Mouse (Mus musculus) lung, embryonic 14.5 days (tissue): ENCODE results near the gene Il31. TPM values are rescaled to one million over a fixed set of nuclear protein-coding genes. Genes with fewer than 3 reads are reported as not detected.

Experiments
- ATAC-seq: fragments of 200-750 bp; cut with Nextera tagmentation; 2 replicates; pipeline ENCODE4 v1.8.0; 2017; ENCODE audit warnings: mild to moderate bottlenecking, moderate TSS enrichment, moderate library complexity; ENCODE audit not compliant: insufficient read depth
- DNase-seq: peaks from one replicate; pipeline ENCODE4 v3.0.0-alpha.2; 2015
- H3K27ac ChIP-seq: fragments of 300-500 bp; sonication (generic); 2 replicates; pipeline ENCODE4 v1.5.1; 2014; ENCODE audit warnings: low read depth, mild to moderate bottlenecking, moderate library complexity
- H3K27me3 ChIP-seq: fragments of 300-500 bp; sonication (generic); 2 replicates; pipeline ENCODE4 v1.6.1; 2014; ENCODE audit warnings: low read length, control low read depth; ENCODE audit not compliant: insufficient read depth
- H3K36me3 ChIP-seq: fragments of 300-500 bp; sonication (generic); 2 replicates; pipeline ENCODE4 v1.6.1; 2014; ENCODE audit warnings: control low read depth; ENCODE audit not compliant: insufficient read depth
- H3K4me1 ChIP-seq: fragments of 300-500 bp; sonication (generic); 2 replicates; pipeline ENCODE4 v1.6.1; 2014; ENCODE audit warnings: antibody characterized with exemption, control low read depth; ENCODE audit not compliant: insufficient read depth
- H3K4me2 ChIP-seq: fragments of 300-500 bp; sonication (generic); 2 replicates; pipeline ENCODE4 v1.6.1; 2014; ENCODE audit warnings: mild to moderate bottlenecking
- H3K4me3 ChIP-seq: fragments of 300-500 bp; sonication (generic); 2 replicates; pipeline ENCODE4 v1.5.1; 2014; ENCODE audit warnings: low read depth, low read length
- H3K9ac ChIP-seq: fragments of 300-500 bp; sonication (generic); 2 replicates; pipeline ENCODE4 v1.6.1; 2014
- H3K9me3 ChIP-seq: fragments of 300-500 bp; sonication (generic); 2 replicates; pipeline ENCODE4 v1.6.1; 2016; ENCODE audit warnings: low read depth, low read length, control low read depth
- CTCF ChIP-seq: IDR thresholded peaks from 2 replicates; pipeline ENCODE4 v1.5.1; 2016; ENCODE audit warnings: antibody characterized with exemption, low read depth
- WGBS: fragments of 180-500 bp; shearing (Covaris S2); extraction: QIAGEN DNeasy Blood & Tissue Kit; methylation state at CpG from one replicate; pipeline ENCODE4 v1.1.7; 2014; 5-methylcytosine and 5-hydroxymethylcytosine counted together
- polyA plus RNA-seq: library from polyadenylated mRNA; unstranded; fragments of >200 nt; fragmentation: Nextera tagmentation; extraction: Ambion mirVana; gene quantifications from 2 replicates; pipeline ENCODE4 v1.2.1, GENCODE M21; 2014

Il31 gene
- polyA plus RNA-seq, 1 experiment from 2014 or later: not detected

GRCm38 (mm10) chr5:123510160-123510559, 20.9 kb upstream of the Il31 start, which contains the start of gene B3gnt4:
Gene B3gnt4, plus strand, starts transcription at chr5:123510460.
- H3K27me3 ChIP-seq: peaks cover 22% of the 10 kb centered on the region; the same call in 1 of the 2 replicates
- peaks cover 22% of the 10 kb centered on the region for H3K36me3 ChIP-seq
- WGBS: 83% methylated on average over 5 of the region's 5 CpGs
- peaks cover 6% of the 10 kb centered on the region; the same call in 1 of the 2 replicates for H3K4me1 ChIP-seq
- H3K4me2 ChIP-seq: no peak within 1 kb of the TSS
- H3K4me3 ChIP-seq: no peak within 1 kb of the TSS
- TF ChIP-seq CTCF: no peak
- ATAC-seq: no peak
- DNase-seq: no peak
- no peaks in the 10 kb centered on the region for H3K9me3 ChIP-seq
- no peak within 1 kb of the TSS for H3K9ac ChIP-seq
- H3K27ac ChIP-seq: no peak within 1 kb of the TSS

- ATAC-seq: no peak
- H3K4me1 ChIP-seq: peaks cover 6% of the 10 kb centered on the region; the same call in 1 of the 2 replicates
- DNase-seq: peak; percentile 37
- peaks cover 22% of the 10 kb centered on the region; the same call in 1 of the 2 replicates for H3K27me3 ChIP-seq
- 10% methylated on average over 12 of the region's 12 CpGs for WGBS
- H3K9ac ChIP-seq: peak overlapping the region; percentile 48; the same call in 1 of the 2 replicates
- peak overlapping the region; percentile 52 for H3K4me3 ChIP-seq
- TF ChIP-seq CTCF: no peak
- peak overlapping the region; percentile 89 for H3K4me2 ChIP-seq
- H3K36me3 ChIP-seq: peaks cover 14% of the 10 kb centered on the region; the same call in 1 of the 2 replicates
- H3K27ac ChIP-seq: no peak overlapping the region
- H3K9me3 ChIP-seq: no peaks in the 10 kb centered on the region
Observed at GRCm38 (mm10) chr5:123508921-123509320, 19.6 kb upstream of the Il31 start.

GRCm38 (mm10) chr5:123507936-123508723, 18.8 kb upstream of the Il31 start:
- WGBS: 1% methylated on average over 59 of the region's 59 CpGs
- Histone ChIP-seq H3K4me2 (peak overlapping the region; percentile 89), H3K4me3 (peak overlapping the region; percentile 52), H3K27me3 (peaks cover 22% of the 10 kb centered on the region; the same call in 1 of the 2 replicates), H3K9me3 (no peaks in the 10 kb centered on the region), H3K4me1 (peaks cover 6% of the 10 kb centered on the region; the same call in 1 of the 2 replicates), H3K9ac (peak overlapping the region; percentile 48), H3K27ac (no peak overlapping the region), H3K36me3 (peaks cover 14% of the 10 kb centered on the region; the same call in 1 of the 2 replicates)
- DNase-seq: peak; percentile 96
- TF ChIP-seq CTCF: peak; percentile 50
- ATAC-seq: peak; percentile 94

- 47% methylated on average over 4 of the region's 4 CpGs for WGBS
- ATAC-seq (no peak), DNase-seq (no peak)
- Histone ChIP-seq H3K4me3 (no peak overlapping the region), H3K4me2 (no peak overlapping the region), H3K9ac (no peak overlapping the region), H3K9me3 (no peaks in the 10 kb centered on the region), H3K27me3 (0 out of 2 replicates have a peak, but pooled peaks cover under 1% of the 10 kb centered on the region), H3K4me1 (no peaks in the 10 kb centered on the region), H3K27ac (no peak overlapping the region), H3K36me3 (no peaks in the 10 kb centered on the region)
- no peak for TF ChIP-seq CTCF
Observed at GRCm38 (mm10) chr5:123501973-123502372, 12.7 kb upstream of the Il31 start.

GRCm38 (mm10) chr5:123499717-123500116, 10.4 kb upstream of the Il31 start:
- Histone ChIP-seq H3K4me3 (no peak overlapping the region), H3K9me3 (no peaks in the 10 kb centered on the region), H3K4me1 (no peaks in the 10 kb centered on the region), H3K4me2 (no peak overlapping the region), H3K36me3 (no peaks in the 10 kb centered on the region), H3K27me3 (no peaks in the 10 kb centered on the region), H3K27ac (no peak overlapping the region), H3K9ac (no peak overlapping the region)
- ATAC-seq (no peak), DNase-seq (peak; percentile 17)
- TF ChIP-seq CTCF: peak; percentile 48
- 39% methylated on average over 4 of the region's 4 CpGs for WGBS

- H3K4me3 ChIP-seq: no peak overlapping the region
- H3K36me3 ChIP-seq: no peaks in the 10 kb centered on the region
- ATAC-seq (no peak), DNase-seq (no peak)
- WGBS: 55% methylated on average over 9 of the region's 9 CpGs
- TF ChIP-seq CTCF: no peak
- no peak overlapping the region for H3K4me2 ChIP-seq
- H3K27me3 ChIP-seq: no peaks in the 10 kb centered on the region
- H3K9ac ChIP-seq: no peak overlapping the region
- no peaks in the 10 kb centered on the region for H3K4me1 ChIP-seq
- no peaks in the 10 kb centered on the region for H3K9me3 ChIP-seq
- no peak overlapping the region for H3K27ac ChIP-seq
Observed at GRCm38 (mm10) chr5:123489935-123490334, 646 bp upstream of the Il31 start.

GRCm38 (mm10) chr5:123487659-123488395, 1.5 kb downstream of the Il31 start:
- Histone ChIP-seq H3K4me3 (no peak overlapping the region), H3K27me3 (no peaks in the 10 kb centered on the region), H3K27ac (no peak overlapping the region), H3K36me3 (no peaks in the 10 kb centered on the region), H3K9ac (no peak overlapping the region), H3K4me1 (no peaks in the 10 kb centered on the region), H3K9me3 (no peaks in the 10 kb centered on the region), H3K4me2 (no peak overlapping the region)
- no peak for DNase-seq
- no peak for TF ChIP-seq CTCF
- ATAC-seq: no peak
- 71% methylated on average over 11 of the region's 11 CpGs for WGBS
